Comparison of ENCODE assay signal across 20 mouse cellular contexts in genomic region chr15:97415426-97415946, GRCm38 (mm10).
DNase-seq lines count a peak whose midpoint lies in the region; ATAC-seq and TF ChIP-seq lines count a peak whose summit lies in the region.
"Had no signal": no experiment of that assay in that cellular context is flagged by ENCODE, and none has a peak within 500 bp of the region (broad histone marks: within the 10 kb centered on the region; RNA-seq: fewer than 3 reads in every experiment).

No protein-coding gene starts in this region.

- no peak overlapping the region for H3K4me3 ChIP-seq in midbrain, embryonic 16.5 days (ENCODE audit: low read depth, low read length)
- no peak overlapping the region for H3K4me3 ChIP-seq in midbrain, postnatal 0 days (ENCODE audit: low read depth, low read length)
- no peak overlapping the region for H3K4me3 ChIP-seq in layer of hippocampus, adult 2 months
- no peak overlapping the region for H3K4me3 ChIP-seq in forebrain, embryonic 11.5 days (ENCODE audit: low read depth, low read length)
- H3K4me3 ChIP-seq: forebrain, embryonic 10.5 days; heart, adult 2 months; heart, embryonic 15.5 days; limb, embryonic 13.5 days; liver, embryonic 13.5 days; megakaryocyte, embryonic 14.5 days had no signal

- peaks cover 4% of the 10 kb centered on the region; the same call in 1 of the 2 replicates for H3K9me3 ChIP-seq in midbrain, embryonic 16.5 days (replicated peaks; ENCODE audit: control insufficient read depth, low read length, poor library complexity, severe bottlenecking)
- H3K9me3 ChIP-seq in midbrain, postnatal 0 days (ENCODE audit: low read length), result no peaks in the 10 kb centered on the region
- H3K9me3 ChIP-seq in forebrain, embryonic 11.5 days (ENCODE audit: control insufficient read depth, low read length), result no peaks in the 10 kb centered on the region; the same call in 1 of the 2 replicates
- H3K9me3 ChIP-seq: heart, embryonic 15.5 days; liver, embryonic 13.5 days had no signal

- no peak for ATAC-seq in midbrain, embryonic 16.5 days
- ATAC-seq in midbrain, postnatal 0 days (ENCODE audit: low FRiP score), result no peak
- peak; percentile 84 for ATAC-seq in common myeloid progenitor, adult 5-6 weeks (replicated peaks; ENCODE audit: low read depth, poor library complexity, severe bottlenecking)
- peak; percentile 43; the same call in 1 of the 2 replicates for ATAC-seq in neutrophil, adult 5-6 weeks (ENCODE audit: extremely low read depth, insufficient number of reproducible peaks, low FRiP score, poor library complexity, severe bottlenecking)
- no peak for ATAC-seq in forebrain, embryonic 11.5 days (replicated peaks; ENCODE audit: low FRiP score)
- ATAC-seq: CD4-positive, CD25-positive, alpha-beta regulatory T cell, adult 4 months had no signal

- H3K4me1 ChIP-seq in midbrain, embryonic 16.5 days (ENCODE audit: control insufficient read depth, insufficient read depth, low read length), result no peaks in the 10 kb centered on the region
- H3K4me1 ChIP-seq in midbrain, postnatal 0 days (ENCODE audit: insufficient read depth, low read length), result no peaks in the 10 kb centered on the region
- no peaks in the 10 kb centered on the region for H3K4me1 ChIP-seq in forebrain, embryonic 11.5 days (replicated peaks; ENCODE audit: control insufficient read depth, insufficient read depth, low read length)
- H3K4me1 ChIP-seq: forebrain, embryonic 10.5 days; heart, embryonic 15.5 days; megakaryocyte, embryonic 14.5 days had no signal

- H3K9ac ChIP-seq in midbrain, embryonic 16.5 days (ENCODE audit: low read depth, low read length), result no peak overlapping the region
- no peak overlapping the region for H3K9ac ChIP-seq in midbrain, postnatal 0 days (replicated peaks; ENCODE audit: low read length, poor library complexity, severe bottlenecking)
- no peak overlapping the region for H3K9ac ChIP-seq in forebrain, embryonic 11.5 days (ENCODE audit: low read length)
- H3K9ac ChIP-seq: heart, embryonic 15.5 days; limb, embryonic 13.5 days; liver, embryonic 13.5 days had no signal

- TF ChIP-seq CTCF in midbrain, postnatal 0 days (IDR thresholded peaks at IDR 0.05), result no peak
- TF ChIP-seq CTCF in layer of hippocampus, adult 2 months (conservative IDR thresholded peaks at IDR 0.05), result no peak

- WGBS in midbrain, embryonic 16.5 days, result 89% methylated on average over 2 of the region's 2 CpGs
- WGBS in midbrain, postnatal 0 days, result 75% methylated on average over 2 of the region's 2 CpGs
- 98% methylated on average over 2 of the region's 2 CpGs for WGBS in forebrain, embryonic 11.5 days

- H3K36me3 ChIP-seq in midbrain, embryonic 16.5 days (ENCODE audit: control insufficient read depth, insufficient read depth, low read length), result no peaks in the 10 kb centered on the region
- H3K36me3 ChIP-seq in midbrain, postnatal 0 days (ENCODE audit: insufficient read depth, low read length), result no peaks in the 10 kb centered on the region
- H3K36me3 ChIP-seq in forebrain, embryonic 11.5 days (ENCODE audit: control insufficient read depth, insufficient read depth, low read length), result no peaks in the 10 kb centered on the region
- H3K36me3 ChIP-seq: forebrain, embryonic 10.5 days; heart, embryonic 15.5 days; limb, embryonic 13.5 days; liver, embryonic 13.5 days had no signal

- H3K27me3 ChIP-seq in midbrain, embryonic 16.5 days (ENCODE audit: control insufficient read depth, insufficient read depth, low read depth, low read length), result no peaks in the 10 kb centered on the region
- H3K27me3 ChIP-seq in midbrain, postnatal 0 days (ENCODE audit: insufficient read depth, low read length), result no peaks in the 10 kb centered on the region
- no peaks in the 10 kb centered on the region for H3K27me3 ChIP-seq in forebrain, embryonic 11.5 days (ENCODE audit: control insufficient read depth, insufficient read depth, low read length)
- H3K27me3 ChIP-seq: heart, embryonic 15.5 days; limb, embryonic 13.5 days; liver, embryonic 13.5 days; megakaryocyte, embryonic 14.5 days had no signal

- 0 out of 2 replicates have a peak overlapping the region, but pooled peaks have one; percentile 2 for H3K27ac ChIP-seq in midbrain, embryonic 16.5 days (ENCODE audit: low read length)
- no peak overlapping the region for H3K27ac ChIP-seq in midbrain, postnatal 0 days (ENCODE audit: low read depth, low read length)
- no peak overlapping the region for H3K27ac ChIP-seq in layer of hippocampus, adult 2 months
- H3K27ac ChIP-seq in forebrain, embryonic 11.5 days (ENCODE audit: low read depth, low read length), result no peak overlapping the region
- H3K27ac ChIP-seq: forebrain, embryonic 10.5 days; heart, adult 2 months; heart, embryonic 15.5 days; limb, embryonic 13.5 days; liver, embryonic 13.5 days had no signal

- no peak for DNase-seq in midbrain, postnatal 0 days (ENCODE audit: low spot score)
- no peak for DNase-seq in layer of hippocampus, adult 2 months (ENCODE audit: low spot score in 2 of 2)
- no peak for DNase-seq in right cerebral cortex, adult 2 months (ENCODE audit: low spot score in 2 of 2)
- DNase-seq in forebrain, embryonic 11.5 days (ENCODE audit: low spot score), result no peak
- DNase-seq: adrenal gland, postnatal 14 days; cerebellum, adult 11-12 months; cerebellum, postnatal 25 days; heart, adult 2 months; liver, embryonic 13.5 days; lung, postnatal 10 days; midbrain, embryonic 14.5 days; right cerebral cortex, adult 18-20 months had no signal

- H3K4me2 ChIP-seq in midbrain, embryonic 16.5 days (ENCODE audit: low read length), result no peak overlapping the region
- H3K4me2 ChIP-seq in midbrain, postnatal 0 days (ENCODE audit: low read depth, low read length, poor library complexity, severe bottlenecking), result no peak overlapping the region
- no peak overlapping the region for H3K4me2 ChIP-seq in forebrain, embryonic 11.5 days (ENCODE audit: low read depth, low read length, severe bottlenecking)
- H3K4me2 ChIP-seq: heart, embryonic 15.5 days; limb, embryonic 13.5 days; liver, embryonic 13.5 days had no signal

Comparison
In these comparisons a context has a peak if more than half of its experiments do, and no peak if none do; other contexts are left out.
1. ATAC-seq: peak in common myeloid progenitor, adult 5-6 weeks (single experiment) and neutrophil, adult 5-6 weeks (single experiment); none in midbrain, embryonic 16.5 days (single experiment), midbrain, postnatal 0 days (single experiment) and forebrain, embryonic 11.5 days (single experiment).